8 mouse cellular contexts compared by ENCODE assay signal in the genomic region with DNA sequence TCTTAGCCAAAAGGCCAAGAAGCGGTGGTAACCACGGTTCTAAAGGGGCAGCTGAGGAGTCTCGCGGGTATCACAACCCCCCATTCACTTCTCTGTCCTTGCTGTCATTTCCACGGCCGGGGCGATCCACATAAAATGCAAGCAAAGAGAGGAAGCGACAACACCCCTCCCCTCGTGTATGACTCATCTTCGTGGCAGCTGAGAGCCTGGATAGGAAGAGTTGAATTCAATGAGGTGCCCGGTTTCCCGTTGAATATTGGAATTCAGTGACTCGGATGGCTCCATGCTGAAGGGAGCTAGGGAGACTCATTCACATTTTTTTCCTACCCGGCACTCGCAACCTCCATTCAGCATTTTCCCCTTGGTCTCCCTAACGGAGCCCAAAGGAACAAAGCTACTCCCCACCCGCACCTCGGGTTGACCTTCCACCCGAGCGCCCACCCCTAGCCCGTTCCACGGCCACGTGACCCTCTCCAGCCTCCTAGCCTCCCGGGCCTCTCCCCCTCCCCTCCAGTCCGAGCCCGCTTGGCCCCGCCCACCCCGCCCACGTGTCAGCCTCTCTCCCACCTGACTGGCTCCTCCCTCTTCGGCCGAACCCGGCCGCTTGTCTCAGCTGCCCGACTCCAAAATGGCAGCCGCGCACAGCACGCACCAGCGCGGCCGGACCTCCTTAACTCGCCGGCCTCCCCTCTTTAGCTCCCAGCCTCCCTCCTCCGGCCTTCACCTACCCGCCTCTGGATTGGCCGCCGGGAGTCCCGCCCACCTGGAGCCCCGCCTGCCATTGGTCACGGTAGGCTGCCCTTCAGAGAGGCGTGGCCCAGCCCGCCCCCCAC. TPM values are rescaled to one million over a fixed set of nuclear protein-coding genes. Genes with fewer than 3 reads are reported as not detected.
DNase-seq lines count a peak whose midpoint lies in the region; ATAC-seq and TF ChIP-seq lines count a peak whose summit lies in the region.

No protein-coding gene starts in this region.

- peak overlapping the region; percentile 76 for H3K9ac ChIP-seq in lung, postnatal 0 days (replicated peaks; ENCODE audit: low read depth)

- no peak for TF ChIP-seq EP300 in lung, postnatal 0 days (IDR thresholded peaks at IDR 0.05)

- 0 out of 2 replicates have a peak, but pooled peaks cover 3% of the 10 kb centered on the region for H3K9me3 ChIP-seq in hindbrain, embryonic 10.5 days
- H3K9me3 ChIP-seq in lung, postnatal 0 days (ENCODE audit: low read length), result no peaks in the 10 kb centered on the region

- H3K4me2 ChIP-seq in lung, postnatal 0 days (replicated peaks; ENCODE audit: low read depth, low read length), result peak overlapping the region; percentile 92

- WGBS in hindbrain, embryonic 10.5 days, result under 1% methylated on average over 51 of the region's 51 CpGs
- WGBS in lung, postnatal 0 days, result 1% methylated on average over 36 of the region's 51 CpGs

- peak; percentile 95 for ATAC-seq in frontal cortex, adult (ENCODE audit: low TSS enrichment)
- peak; percentile 98 for ATAC-seq in lung, postnatal 0 days

- peak overlapping the region; percentile 92 for H3K4me3 ChIP-seq in hindbrain, embryonic 10.5 days
- peak overlapping the region; percentile 70 for H3K4me3 ChIP-seq in lung, postnatal 0 days (ENCODE audit: low read depth, low read length)

- H3K4me1 ChIP-seq in hindbrain, embryonic 10.5 days (replicated peaks), result peaks cover 20% of the 10 kb centered on the region
- peaks cover 14% of the 10 kb centered on the region for H3K4me1 ChIP-seq in lung, postnatal 0 days (ENCODE audit: insufficient read depth, low read depth, low read length)

- no peaks in the 10 kb centered on the region for H3K36me3 ChIP-seq in hindbrain, embryonic 10.5 days
- no peaks in the 10 kb centered on the region for H3K36me3 ChIP-seq in lung, postnatal 0 days (ENCODE audit: insufficient read depth, low read length)

- no peak for TF ChIP-seq CTCF in lung, postnatal 0 days (IDR thresholded peaks at IDR 0.05)

- no peaks in the 10 kb centered on the region for H3K27me3 ChIP-seq in hindbrain, embryonic 10.5 days (ENCODE audit: insufficient read depth, poor library complexity, severe bottlenecking)
- no peaks in the 10 kb centered on the region for H3K27me3 ChIP-seq in lung, postnatal 0 days (replicated peaks; ENCODE audit: insufficient read depth, low read length)

- peak overlapping the region; percentile 91 for H3K27ac ChIP-seq in hindbrain, embryonic 10.5 days
- peak overlapping the region; percentile 90 for H3K27ac ChIP-seq in lung, postnatal 0 days (ENCODE audit: low read length)

- DNase-seq in MN1 (ENCODE audit: low spot score), result peak; percentile 94
- peak; percentile 99 for DNase-seq in cerebellum, adult 9-10 months
- peak; percentile 98 for DNase-seq in hindbrain, embryonic 10.5 days (ENCODE audit: low spot score)
- DNase-seq in layer of hippocampus, adult 9-11 months, result peak; percentile 99
- DNase-seq in lung, postnatal 0 days (ENCODE audit: low spot score), result peak; percentile 100
- DNase-seq in ovary, postnatal 14 days (ENCODE audit: low spot score), result peak; percentile 93
- peak; percentile 95 for DNase-seq in thymus, postnatal 14 days

RNA-seq across cellular contexts. Expression of a gene that starts 0.6 kb away (rescaled TPM):
- 7.5 and 8.8 TPM in 2 replicates for polyA plus RNA-seq in hindbrain, embryonic 10.5 days (2016; fragmentation: Nextera tagmentation; extraction: Ambion mirVana)
- 9.5 and 10.5 TPM in 2 replicates for polyA plus RNA-seq in lung, postnatal 0 days (2015; fragmentation: Nextera tagmentation; extraction: Ambion mirVana)

Comparison
In these comparisons a context has a peak if more than half of its experiments do, and no peak if none do; other contexts are left out.
1. Peak in every context shown above with its lines: DNase-seq, ATAC-seq, H3K4me3 ChIP-seq and H3K27ac ChIP-seq.